Mouse (Mus musculus): ENCODE results near the gene Apol9b.
"Not testable (repeated sequence)": the region's sequence is repeated elsewhere in the genome, so short reads cannot be mapped to it uniquely, and the experiment has no call there.

Gene Apol9b

DNA sequence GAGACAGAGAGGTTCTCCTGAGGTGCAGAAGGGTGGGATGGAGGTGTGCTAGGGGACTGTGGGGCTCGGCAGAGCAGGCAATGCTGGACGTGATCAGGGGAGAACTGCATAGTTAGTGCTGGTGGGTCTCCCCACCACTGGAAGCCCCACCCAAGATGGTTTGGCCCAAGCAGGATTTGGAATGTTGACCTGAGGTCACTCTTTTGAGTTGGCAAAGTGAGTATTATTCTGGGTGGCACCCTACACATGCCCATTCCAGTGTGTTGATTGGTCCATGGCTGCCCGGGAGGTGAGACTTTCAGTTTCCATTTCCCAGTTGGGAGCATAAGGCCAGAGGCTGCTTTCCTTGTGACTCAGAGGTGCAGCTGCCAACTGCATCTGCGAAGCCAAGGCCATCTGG, at the start of gene Apol9b:
TSS of gene Apol9b (plus strand) at position 301 of the 400 bp plus-strand sequence.
- DNase-seq = not testable (repeated sequence)

GRCm38 (mm10) chr15:77683944-77684343, 44.9 kb upstream of the Apol9b start:
- not testable (repeated sequence) for DNase-seq

- DNase-seq = not testable (repeated sequence)
These were observed 37.1 kb upstream of the Apol9b start for GRCm38 (mm10) chr15:77691532-77692311.

DNA sequence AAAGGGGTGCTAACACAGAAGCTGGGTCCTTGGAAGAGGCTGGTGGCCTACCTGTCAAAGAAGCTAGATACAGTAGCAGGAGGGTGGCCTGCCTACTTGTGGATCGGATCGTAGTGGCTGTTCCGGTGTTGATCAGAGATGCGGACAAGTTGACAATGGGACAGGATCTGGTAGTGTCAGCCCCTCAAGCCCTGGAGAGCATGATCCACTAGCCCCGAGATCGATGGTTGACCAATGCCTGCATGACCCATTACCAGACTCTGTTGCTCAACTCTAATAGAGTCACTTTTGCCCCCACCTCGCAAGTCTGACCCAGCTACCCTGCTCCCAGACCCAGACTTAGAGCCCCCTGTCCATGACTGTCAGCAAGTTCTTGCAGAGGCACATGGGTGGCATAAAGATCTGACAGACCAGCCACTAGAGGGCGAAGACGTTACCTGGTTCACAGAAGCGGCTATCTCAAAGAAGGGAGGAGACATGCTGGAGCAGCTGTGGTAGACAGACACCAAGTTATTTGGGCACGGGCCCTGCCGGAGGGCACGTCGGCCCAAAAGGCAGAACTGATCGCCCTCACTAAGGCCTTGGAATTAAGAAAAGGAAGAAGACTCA, 34.0 kb upstream of the Apol9b start:
- DNase-seq = not testable (repeated sequence)

DNA sequence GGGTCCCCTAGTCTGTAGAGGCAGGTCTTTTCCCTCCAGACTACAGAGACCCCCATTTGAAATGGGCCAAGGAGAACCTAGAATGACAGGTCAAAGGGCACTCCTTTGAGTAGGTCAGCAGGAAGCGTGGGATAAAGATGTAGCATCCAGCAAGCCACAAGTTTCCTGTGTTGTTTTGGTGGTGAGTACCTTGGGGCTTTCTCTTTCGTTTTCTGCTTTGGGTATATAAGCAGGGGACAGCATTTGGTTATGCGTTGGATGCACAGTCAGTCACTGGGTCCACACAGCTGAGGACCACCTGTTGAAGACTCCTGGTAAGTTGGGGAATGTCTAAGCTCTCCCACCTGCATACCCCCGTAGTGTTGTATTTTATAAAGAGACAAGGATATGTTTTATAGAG, 30.2 kb upstream of the Apol9b start, which contains the start of gene Apol7e:
TSS of gene Apol7e (plus strand) at position 202 of the 400 bp plus-strand sequence.
- DNase-seq = not testable (repeated sequence)

DNA sequence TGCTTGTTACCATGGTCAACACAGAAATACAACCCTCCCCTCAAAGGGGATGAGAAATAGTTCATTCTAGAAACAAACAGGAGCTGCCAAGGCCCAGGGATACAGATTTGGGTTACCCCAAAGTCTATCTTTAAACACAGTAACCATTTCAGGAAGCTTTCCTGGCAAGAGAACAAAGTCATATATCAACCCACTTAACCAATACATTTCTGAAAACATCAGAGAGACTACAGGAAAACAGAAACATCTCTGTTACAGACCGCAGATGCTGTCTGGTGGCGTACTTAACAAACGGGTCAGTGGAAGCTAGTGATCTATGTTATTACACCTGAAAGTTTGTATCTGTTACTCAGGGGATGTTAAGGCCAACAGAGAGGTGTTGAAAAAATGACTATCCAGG, 23.5 kb upstream of the Apol9b start:
- not testable (repeated sequence) for DNase-seq

- DNase-seq = not testable (repeated sequence)
These were observed 19.9 kb upstream of the Apol9b start for GRCm38 (mm10) chr15:77708936-77709335.

- not testable (repeated sequence) for DNase-seq
These were observed 10.6 kb upstream of the Apol9b start for GRCm38 (mm10) chr15:77718240-77718639.

GRCm38 (mm10) chr15:77721509-77721908, 7.3 kb upstream of the Apol9b start:
- not testable (repeated sequence) for DNase-seq

DNA sequence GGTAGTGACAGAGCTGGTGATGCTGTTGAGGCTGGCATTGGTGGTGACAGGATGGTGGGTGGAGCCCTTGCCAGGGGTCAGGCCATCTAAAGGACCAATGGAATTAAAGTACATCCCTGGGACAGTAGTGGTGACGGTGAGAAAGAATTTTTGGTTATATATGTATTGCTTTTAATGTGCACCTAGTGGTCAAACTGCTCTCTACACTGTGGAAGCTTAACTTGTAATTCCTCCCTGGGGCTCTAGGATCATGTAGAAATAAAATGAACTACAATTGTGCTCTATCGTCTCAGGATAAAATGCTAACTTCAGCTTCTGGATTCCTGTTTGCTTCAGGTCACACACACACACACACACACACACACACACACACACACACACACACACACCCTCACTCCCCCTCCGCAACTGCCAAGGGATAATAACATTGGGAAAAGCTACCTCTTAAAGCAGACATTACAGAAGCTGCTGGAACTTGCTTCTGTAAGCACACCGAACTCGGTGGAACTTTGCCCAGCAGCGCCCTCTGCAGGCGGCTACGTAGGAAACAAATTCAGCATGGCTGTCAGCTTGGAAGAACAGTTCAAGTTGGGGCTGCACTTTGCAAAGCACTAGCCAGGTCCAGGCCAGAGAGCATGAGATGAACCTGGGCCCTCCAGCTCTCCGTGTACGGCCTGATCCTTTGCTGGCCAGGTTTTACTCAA, 4.5 kb upstream of the Apol9b start:
- not testable (repeated sequence) for DNase-seq

- DNase-seq = not testable (repeated sequence)
These were observed 3.3 kb upstream of the Apol9b start for GRCm38 (mm10) chr15:77725393-77726020.

- DNase-seq = not testable (repeated sequence)
These were observed 1.7 kb upstream of the Apol9b start for GRCm38 (mm10) chr15:77727139-77727538.

- not testable (repeated sequence) for DNase-seq
These were observed 1.1 kb upstream of the Apol9b start for GRCm38 (mm10) chr15:77727745-77728144.

- DNase-seq = no peak
These were observed 2.8 kb downstream of the Apol9b start for GRCm38 (mm10) chr15:77731605-77732004.

DNA sequence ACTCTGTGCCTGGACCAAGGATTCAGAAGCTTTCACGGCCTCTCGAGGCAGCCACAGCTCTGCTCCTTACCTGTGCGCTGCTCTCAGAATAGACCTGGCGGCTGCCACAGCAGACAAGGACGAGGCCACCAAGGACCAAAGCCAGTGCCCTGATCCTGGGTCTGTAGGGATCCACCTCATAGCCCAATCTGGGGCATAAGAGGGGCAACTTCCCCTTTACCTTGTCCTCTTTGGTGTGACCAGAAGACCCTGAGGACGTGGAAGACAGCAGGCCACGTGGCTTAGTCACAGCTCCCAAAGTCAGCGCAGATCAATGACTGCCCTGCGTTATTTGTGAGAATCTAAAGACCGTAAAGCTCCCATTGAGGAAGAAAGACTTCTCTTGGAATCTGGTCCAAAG, 4.0 kb downstream of the Apol9b start:
- DNase-seq = not testable (repeated sequence)

DNA sequence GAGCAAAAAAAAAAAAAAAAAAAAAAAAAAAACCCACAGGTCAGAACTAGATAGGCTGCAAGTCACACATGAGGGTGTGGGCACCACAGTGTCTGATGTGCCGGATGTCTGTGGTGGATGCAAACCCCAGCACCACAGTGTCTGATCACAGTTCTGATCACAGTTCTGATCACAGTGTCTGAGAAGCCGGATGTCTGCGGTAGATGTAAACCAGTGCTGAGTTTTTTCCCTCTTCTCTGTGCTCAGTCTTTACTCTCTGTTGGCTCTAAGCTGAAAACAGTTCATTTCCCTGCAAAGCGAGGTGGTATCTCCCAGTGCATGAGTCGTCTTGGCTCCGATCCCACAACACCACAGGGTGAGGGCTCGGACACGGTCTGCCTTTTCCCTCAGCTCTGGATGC, 4.5 kb downstream of the Apol9b start:
- not testable (repeated sequence) for DNase-seq

DNA sequence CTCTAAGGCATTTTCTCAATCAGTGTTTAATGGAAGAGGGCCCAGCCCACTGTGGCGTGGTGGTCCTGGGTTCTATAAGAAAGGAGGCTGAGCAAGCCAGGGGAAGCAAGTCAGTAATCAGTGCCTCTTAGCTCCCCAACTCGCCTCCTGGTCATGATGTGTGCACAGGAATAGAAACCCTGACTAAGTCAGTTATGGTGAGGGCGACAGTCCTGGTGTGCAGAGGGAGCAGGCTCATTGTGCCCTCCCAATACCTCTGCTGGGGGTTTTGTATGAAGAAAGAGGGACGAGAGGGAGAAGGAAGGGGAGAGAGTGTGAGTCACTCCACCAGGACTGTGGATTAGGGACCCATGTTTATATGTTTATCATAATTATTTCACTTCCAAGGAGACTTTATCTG, 5.1 kb downstream of the Apol9b start:
- not testable (repeated sequence) for DNase-seq

GRCm38 (mm10) chr15:77740511-77741297, 11.9 kb downstream of the Apol9b start:
- no peak for DNase-seq

DNA sequence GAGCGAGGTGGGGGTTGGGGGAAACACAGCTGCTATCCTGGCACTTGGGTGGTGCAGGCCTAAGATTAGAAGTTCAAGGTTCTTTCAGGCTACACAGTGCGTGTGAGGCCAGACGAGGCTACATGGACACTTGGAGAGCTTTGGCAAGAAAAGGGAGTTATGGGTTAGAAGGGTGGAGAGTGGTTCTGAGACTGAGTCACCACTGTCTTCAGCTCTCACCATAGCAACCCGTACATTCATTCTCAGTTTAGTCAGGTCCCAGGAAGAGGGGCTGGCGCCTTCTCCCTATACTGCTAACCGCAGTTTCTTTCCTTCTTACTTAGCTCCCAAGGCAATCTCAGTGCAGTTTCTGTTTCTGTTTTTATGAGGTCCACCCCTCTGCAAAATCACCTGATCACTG, 12.7 kb downstream of the Apol9b start:
- DNase-seq = not testable (repeated sequence)

DNA sequence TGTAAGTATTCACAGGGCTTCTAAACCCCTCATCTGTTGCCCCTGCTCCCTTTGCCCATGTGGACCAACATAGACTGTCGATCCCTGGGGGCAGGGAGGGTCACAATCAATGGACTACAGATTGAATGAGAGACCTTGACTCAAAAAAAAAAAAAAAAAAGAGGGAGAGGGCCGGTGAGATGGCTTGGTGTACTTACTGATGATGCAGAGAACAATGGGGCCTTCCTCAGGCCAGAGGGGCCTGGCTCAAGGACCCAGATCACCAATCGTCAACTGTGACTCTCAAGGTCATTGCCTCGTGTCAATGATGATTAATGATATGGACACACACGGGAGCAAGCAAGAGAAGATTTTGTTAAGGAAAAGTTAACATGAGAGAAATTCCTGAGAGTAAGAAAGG, 15.8 kb downstream of the Apol9b start:
- no peak for DNase-seq

DNA sequence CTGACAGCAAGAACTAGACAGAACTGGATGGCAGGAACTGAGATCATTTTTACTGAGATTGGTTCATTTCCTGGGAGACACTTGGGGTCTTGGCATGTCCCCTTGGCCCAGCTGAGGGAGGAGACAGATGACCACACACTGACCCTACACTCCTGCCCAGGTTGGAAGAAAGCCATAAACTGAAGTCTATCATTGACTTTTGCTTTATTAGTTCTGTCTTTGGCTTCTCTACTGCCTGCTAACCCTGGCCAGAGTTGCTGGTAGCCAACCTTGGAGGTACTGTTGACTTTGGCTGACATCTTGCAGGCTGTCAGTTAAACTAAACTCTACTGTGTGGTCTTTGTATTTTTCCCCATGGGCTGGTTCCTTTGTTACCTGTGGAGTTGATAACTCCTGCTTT, 16.2 kb downstream of the Apol9b start:
- DNase-seq = no peak

DNA sequence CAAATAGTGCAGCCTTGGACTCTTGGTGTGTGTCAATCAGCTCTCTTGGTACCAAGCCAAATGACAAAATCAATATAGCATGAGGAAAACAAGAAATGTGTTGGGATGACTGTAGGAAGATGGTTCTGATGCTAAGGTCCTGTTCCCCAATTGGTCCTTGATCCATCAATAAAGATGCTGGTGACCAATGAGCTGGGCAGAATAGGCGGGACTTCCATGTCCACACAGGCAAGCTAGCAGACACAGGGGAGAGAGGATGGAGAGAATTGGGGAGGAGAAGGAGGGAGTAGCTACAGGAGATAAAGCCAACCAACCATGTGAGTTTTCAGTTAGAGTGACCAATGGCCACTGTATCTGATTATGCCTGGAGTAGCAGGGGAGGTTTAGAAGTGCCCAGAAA, 17.5 kb downstream of the Apol9b start:
- DNase-seq = no peak

Data from right cerebral cortex, postnatal 25 days (tissue).